Mouse (Mus musculus) T-helper 17 cell (primary cell): ENCODE data around the gene Tet2.

Experiments used
- in situ Hi-C, 2 experiments: fragments of 300-600 bp; cut with MboI, MseI; formaldehyde crosslinking; loops; 1 replicate in 1 of 2; 2 replicates in 1 of 2; pipeline ENCODE4 v1.15.1; 2025; ENCODE audit warnings: high pct_unique_total_duplicates in 2 of 2

The Tet2 gene

DNA sequence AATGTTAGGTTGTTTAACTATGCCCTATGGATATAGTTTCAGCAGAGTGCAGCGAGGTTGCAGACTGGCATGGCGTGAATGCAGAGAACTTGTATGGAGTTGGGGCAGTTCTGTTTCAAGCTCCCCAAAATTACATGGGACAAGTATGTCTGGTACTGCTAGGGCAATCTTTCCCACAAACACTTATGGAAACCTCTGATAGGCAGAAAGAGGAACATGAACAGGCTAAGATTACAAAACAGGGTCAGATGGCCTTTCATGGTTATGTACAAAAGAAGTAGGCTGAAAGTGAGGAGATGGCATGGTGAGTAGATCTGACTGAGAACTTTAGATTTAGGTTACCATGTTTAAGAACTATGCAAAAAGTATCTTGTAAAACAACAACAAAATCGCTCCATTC lies 81.7 kb downstream of the Tet2 start:
- in situ Hi-C loops = no loop called here

DNA sequence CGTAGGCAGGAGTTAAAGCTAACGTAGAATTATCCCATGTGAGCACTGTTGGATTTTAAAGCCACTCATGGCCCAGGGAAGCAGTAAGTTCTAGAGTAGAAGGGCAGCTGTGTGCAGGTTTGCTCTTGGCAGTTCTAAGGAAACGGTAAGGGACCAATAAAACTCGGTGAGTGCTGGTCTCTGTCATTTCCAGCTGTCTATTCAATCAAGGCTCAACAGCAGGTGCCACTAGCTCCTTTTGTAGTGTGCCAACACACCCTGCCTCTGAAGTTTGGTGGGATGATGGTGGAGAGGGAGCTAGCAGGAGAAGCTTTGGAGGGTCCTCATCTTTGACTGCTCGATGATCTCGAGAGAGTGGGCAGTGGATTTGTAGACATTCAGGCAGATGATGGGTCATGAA lies 82.5 kb downstream of the Tet2 start:
- in situ Hi-C loops = no loop called here

DNA sequence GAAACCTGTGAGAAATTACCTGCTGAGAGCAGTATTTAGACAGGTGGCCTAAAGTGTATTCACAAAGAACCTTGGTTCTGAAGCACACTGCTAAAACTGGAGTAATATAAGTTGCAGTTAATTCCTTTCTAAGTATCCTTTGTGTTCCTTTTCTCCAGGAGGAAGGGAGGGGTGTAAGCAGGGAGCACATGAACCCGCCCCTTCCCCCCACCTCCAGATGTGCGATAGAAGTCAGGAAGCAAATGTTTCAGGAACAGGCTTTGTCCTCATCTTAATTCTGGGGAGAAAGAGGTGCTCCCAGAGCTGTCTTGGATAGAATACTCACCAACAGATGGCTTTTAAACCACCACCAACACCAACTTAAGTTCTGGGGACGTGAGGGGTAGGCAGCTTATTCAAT lies 82.9 kb downstream of the Tet2 start:
- in situ Hi-C loops = no loop called here

DNA sequence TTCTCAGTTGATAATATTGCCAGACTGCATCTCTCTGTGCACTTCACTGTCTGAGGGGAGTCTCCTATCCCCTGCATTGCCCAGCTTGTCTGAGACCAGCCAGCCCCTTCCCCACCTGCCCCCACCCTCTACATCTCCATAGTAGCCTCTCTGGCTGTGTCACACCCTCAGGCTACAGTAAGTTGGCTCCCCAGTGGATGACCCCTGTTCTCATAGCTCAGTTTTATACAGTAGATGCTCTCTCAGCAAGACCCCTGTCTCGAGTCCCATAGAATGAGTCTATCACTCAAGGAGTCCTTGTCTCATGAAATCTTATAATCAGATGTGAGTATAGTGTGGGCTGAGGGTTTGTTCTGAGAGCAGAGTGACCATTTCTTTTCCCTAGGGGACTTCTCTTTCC lies 85.8 kb downstream of the Tet2 start:
- in situ Hi-C loops = no loop called here

DNA sequence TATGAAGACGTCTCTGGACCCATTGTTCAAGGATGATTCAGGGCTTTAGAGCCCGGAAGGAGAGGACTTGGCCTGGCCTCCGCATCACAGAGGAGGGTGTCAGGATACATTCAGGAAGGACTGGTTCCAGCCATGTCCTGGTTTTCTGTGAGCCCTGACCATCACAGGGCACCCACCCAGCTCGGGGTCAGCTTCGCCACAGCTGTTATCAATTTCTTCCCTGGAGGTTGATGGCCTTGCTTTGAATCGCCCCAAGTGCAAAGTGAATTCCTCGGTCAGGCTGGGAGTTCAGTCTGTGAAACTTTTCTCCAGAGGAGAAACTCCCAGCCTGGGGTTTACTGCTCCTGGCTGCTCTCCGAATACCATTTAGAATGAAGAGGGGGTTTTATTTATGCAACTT lies 91.0 kb downstream of the Tet2 start:
- in situ Hi-C loops = no loop called here

DNA sequence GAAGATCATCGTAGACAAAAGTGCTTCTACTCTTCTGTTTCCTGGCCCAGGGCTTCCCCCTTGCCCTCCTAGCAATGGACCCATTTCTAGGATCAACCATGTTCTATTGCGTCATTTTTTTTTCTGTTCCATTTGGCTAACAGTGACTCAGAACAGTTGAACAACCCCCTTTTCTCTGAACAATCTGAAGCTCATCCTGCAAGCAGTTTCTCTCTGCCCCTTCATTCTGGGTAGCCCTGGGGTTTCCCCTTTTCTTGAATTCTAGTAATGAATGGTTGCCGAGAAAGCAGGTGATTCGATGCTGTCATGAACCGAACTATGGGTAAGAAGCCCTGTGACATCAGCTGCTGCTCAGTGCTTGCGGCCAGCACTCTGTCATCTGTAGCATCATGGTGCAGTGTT lies 108.0 kb downstream of the Tet2 start:
- in situ Hi-C loops = loop anchor here (5.0 to 10.0 kb wide), 4 partner anchors 70 to 188 kb away; no protein-coding TSS in a partner anchor

DNA sequence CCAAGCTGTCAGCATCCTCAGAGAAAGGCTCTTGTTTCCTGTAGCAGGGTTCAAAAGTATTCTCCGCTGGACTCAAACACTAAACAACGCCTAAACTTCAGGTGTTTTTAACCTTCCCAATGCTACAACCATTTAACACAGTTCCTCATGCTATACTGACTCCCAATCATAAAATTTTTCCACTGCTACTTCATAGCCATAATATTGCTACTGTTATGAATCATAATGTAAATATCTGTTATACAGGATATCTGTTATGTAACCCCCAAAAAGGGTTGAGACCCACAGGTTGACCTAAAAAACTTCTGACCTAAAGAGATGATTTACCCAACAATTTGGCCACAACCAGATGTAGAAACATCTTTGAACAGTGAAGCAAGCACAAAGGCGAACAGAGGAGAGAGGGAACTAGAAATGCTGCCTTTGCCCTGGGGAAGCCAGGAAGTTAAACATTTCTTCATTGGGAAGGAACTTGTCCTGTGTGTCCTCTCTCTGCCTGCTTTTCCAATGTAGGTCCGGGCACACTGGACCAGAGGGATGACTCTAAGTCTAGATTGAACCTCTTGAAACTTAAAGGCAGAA lies 108.6 kb downstream of the Tet2 start:
- in situ Hi-C loops = loop anchor here (5.0 to 10.0 kb wide), 4 partner anchors 71 to 188 kb away; no protein-coding TSS in a partner anchor

DNA sequence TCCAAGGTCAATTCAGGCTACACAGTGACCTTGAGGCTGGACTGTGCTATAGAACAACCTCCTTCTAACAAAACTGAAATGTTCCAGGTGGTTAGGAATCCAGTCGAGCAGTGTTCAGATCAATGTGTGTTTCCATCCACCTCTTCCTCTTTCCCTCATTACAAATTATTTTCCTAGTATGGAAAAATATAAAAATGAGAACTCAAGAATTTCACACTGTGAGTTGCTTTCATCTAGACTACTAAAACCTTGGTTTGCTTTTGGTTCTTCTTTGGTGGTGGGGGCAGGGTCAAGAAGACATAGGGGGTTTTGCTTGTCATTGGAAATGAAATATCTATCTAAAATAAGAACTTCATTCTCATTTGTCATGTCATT lies 109.2 kb downstream of the Tet2 start:
- in situ Hi-C loops = loop anchor here (5.0 to 10.0 kb wide), 4 partner anchors 72 to 189 kb away; no protein-coding TSS in a partner anchor

DNA sequence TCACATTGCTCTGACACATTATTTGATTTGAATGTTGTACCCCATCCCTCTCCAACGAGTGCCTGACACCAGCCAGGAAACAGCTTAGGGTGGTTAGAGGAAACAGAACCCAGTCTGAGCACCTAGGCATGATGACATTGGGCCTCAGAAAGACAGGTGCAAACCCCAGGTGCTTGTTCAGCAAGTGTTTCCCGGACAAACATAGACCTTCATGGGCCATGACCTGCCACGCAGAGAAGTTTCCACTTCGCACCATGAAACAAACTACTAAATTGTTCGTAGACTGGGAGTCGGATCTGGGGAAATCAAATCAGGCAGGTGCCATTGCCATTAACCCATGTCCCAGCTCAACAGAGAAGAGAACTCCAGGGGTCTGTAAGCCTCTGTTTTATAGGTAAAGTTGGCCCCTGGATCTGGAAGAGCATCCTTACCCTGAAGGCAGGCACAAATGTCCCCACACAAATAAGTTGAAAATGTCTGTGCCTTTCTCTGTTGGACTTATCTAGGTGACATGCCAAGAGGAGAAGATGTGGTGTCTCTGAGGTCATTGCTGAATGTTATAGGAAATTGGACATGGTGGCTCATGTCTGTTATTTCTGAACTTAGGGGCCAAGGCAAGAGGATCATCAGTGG lies 109.7 kb downstream of the Tet2 start:
- in situ Hi-C loops = loop anchor here (5.0 to 10.0 kb wide), 4 partner anchors 72 to 190 kb away; no protein-coding TSS in a partner anchor

DNA sequence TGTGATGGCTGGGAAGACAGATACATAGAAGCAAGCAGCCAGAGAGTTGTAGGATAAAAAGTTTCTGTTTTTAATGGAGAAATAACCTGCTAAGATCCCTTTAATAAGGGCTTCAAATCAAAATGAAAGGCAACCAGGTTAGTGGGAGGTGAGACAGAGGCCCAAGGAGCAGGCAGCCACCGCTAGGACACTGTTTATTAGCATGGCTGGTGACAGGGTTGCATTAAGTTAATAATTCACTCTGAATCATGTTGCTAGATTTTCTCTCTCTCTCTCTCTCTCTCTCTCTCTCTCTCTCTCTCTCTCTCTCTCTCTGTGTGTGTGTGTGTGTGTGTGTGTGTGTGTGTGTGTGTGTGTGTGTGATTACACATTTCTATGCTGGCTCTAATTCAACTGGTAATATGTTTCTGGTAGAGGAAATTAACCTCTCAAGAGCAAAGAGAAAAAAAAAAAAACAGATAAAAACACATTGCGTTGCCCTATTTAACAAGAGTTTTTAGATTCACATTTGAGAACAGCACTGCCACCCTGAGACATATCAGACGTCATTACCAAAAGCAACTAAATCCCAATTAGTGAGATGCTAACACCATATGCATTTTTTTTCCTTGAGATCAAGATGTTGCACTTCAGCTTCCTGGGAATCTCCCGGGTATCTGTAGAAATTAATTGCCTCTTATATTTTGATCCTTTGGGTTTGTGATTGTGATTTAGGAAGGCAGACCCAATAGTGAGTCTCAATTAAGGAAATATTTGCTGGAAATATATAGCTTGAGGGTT lies 115.4 kb downstream of the Tet2 start:
- in situ Hi-C loops = loop anchor here in 1 of 2 experiments (10.0 kb wide), 2 partner anchors 95 to 195 kb away; no protein-coding TSS in a partner anchor

DNA sequence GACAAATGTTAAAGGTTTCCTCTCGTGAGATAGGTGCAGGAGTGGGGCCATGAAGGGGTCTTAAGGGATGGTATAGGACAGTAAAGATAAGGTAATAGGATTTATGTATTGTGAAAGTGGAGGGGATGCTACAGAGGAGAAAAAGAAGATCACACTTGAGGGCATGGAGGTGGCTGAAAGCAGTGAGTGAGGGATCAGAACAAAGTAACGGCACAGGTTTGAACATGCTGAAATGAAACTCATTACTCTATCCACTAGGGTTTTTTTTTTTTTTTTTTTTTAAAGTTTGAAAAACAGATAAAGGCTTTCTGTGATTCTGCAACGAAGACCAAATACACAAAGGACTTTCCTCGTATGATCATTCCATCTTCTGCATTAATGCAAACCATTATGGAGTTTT lies 116.9 kb downstream of the Tet2 start:
- in situ Hi-C loops = no loop called here

DNA sequence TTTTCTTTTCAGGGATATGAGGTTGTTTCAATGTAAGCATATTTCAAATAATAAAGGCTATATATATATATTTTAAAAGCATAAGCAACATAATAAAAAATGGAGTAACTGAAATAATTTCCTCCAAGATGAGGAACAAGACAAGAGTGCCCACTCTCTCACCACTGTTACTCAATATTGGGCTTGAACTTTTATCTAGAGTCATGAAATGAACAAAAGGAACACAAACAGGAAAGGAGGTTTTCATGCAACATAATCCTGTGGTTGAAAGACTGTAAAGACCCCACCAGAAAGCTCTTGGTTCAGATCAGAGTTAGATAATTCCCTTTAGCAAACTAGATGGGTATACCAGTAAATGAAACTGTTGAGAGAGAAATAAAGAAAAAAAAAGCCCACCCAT lies 121.9 kb downstream of the Tet2 start:
- in situ Hi-C loops = no loop called here

DNA sequence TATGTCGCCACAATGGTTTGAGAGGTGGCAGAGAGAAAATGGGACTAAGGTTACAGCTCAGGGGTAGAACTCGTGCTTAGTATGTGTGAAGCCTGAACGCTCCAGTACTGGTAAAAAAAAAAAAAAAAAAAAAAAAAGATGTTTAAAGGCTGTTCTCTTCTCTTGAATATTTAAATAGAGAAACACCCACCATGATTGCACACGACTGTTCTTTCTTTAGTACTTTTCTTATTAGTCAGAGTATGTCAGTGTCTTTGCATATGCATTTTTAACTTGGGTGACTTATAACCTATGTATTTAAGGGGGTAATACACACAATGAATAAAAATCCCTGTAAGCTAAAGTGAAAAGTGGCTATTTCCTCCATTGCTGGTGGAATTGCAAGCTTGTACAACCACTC lies 130.2 kb downstream of the Tet2 start:
- in situ Hi-C loops = no loop called here
